Mouse (Mus musculus) intestine, embryonic 14.5 days (tissue): Measurements from ENCODE around the gene Gchfr. TPM values are rescaled to one million over a fixed set of nuclear protein-coding genes. Genes with fewer than 3 reads are reported as not detected.

Experiments used
- ATAC-seq: fragments of 200-750 bp; cut with Nextera tagmentation; replicated peaks from 2 replicates; pipeline ENCODE4 v1.8.0; 2017; ENCODE audit warnings: low read depth, moderate number of reproducible peaks, moderate TSS enrichment, moderate library complexity; ENCODE audit not compliant: low FRiP score, low TSS enrichment
- DNase-seq: peaks from one replicate; pipeline ENCODE4 v3.0.0-alpha.2; 2018; ENCODE audit warnings: low spot score
- H3K27ac ChIP-seq: fragments of 300-500 bp; sonication (generic); 2 replicates; pipeline ENCODE4 v1.5.1; 2014; ENCODE audit warnings: low read depth, mild to moderate bottlenecking, control low read depth
- H3K27me3 ChIP-seq: fragments of 300-500 bp; sonication (generic); replicated peaks from 2 replicates; pipeline ENCODE4 v1.6.1; 2014; ENCODE audit warnings: low read length, control low read depth; ENCODE audit not compliant: control insufficient read depth, insufficient read depth
- H3K36me3 ChIP-seq: fragments of 300-500 bp; sonication (generic); 2 replicates; pipeline ENCODE4 v1.6.1; 2014; ENCODE audit warnings: low read length, control low read depth; ENCODE audit not compliant: control insufficient read depth, insufficient read depth
- H3K4me1 ChIP-seq: fragments of 300-500 bp; sonication (generic); replicated peaks from 2 replicates; pipeline ENCODE4 v1.6.1; 2014; ENCODE audit warnings: low read length, control low read depth, mixed read lengths; ENCODE audit not compliant: control insufficient read depth, insufficient read depth
- H3K4me2 ChIP-seq: fragments of 300-500 bp; sonication (generic); 2 replicates; pipeline ENCODE4 v1.6.1; 2014; ENCODE audit warnings: low read length
- H3K4me3 ChIP-seq: fragments of 300-500 bp; sonication (generic); 2 replicates; pipeline ENCODE4 v1.5.1; 2014; ENCODE audit warnings: low read depth, low read length, control low read depth, mixed read lengths
- H3K9ac ChIP-seq: fragments of 300-500 bp; sonication (generic); 2 replicates; pipeline ENCODE4 v1.6.1; 2014; ENCODE audit warnings: mild to moderate bottlenecking, low read length
- H3K9me3 ChIP-seq: fragments of 300-500 bp; sonication (generic); 2 replicates; pipeline ENCODE4 v1.6.1; 2016; ENCODE audit warnings: low read length, control low read depth; ENCODE audit not compliant: control insufficient read depth
- WGBS: fragments of 180-500 bp; shearing (Covaris S2); extraction: QIAGEN DNeasy Blood & Tissue Kit; methylation state at CpG from one replicate; pipeline ENCODE4 v1.1.7; 2014; 5-methylcytosine and 5-hydroxymethylcytosine counted together
- polyA plus RNA-seq: library from polyadenylated mRNA; unstranded; fragments of >200 nt; fragmentation: Nextera tagmentation; extraction: Ambion mirVana; gene quantifications from 2 replicates; pipeline ENCODE4 v1.2.1, GENCODE M21; 2014

Gene Gchfr
- polyA plus RNA-seq, 1 experiment from 2014 or later, result 12.0 TPM

- H3K9me3 ChIP-seq, result no peaks in the 10 kb centered on the region
- peaks cover 29% of the 10 kb centered on the region for H3K36me3 ChIP-seq
- no peak for DNase-seq
- no peaks in the 10 kb centered on the region for H3K27me3 ChIP-seq
- H3K4me2 ChIP-seq, result peak overlapping the region; percentile 72
- H3K4me3 ChIP-seq, result no peak overlapping the region
- 80% methylated on average over 9 of the region's 9 CpGs for WGBS
- ATAC-seq, result no peak
- no peak overlapping the region for H3K27ac ChIP-seq
- H3K4me1 ChIP-seq, result peaks cover 10% of the 10 kb centered on the region
- no peak overlapping the region for H3K9ac ChIP-seq
Observed at GRCm38 (mm10) chr2:119155388-119155787, 12.2 kb upstream of the Gchfr start.

- 5% methylated on average over 34 of the region's 34 CpGs for WGBS
- peak; percentile 62 for ATAC-seq
- peak overlapping the region; percentile 72 for H3K4me2 ChIP-seq
- peak overlapping the region; percentile 22; the same call in 1 of the 2 replicates for H3K27ac ChIP-seq
- peak overlapping the region; percentile 94 for H3K4me3 ChIP-seq
- DNase-seq, result no peak
- peaks cover 10% of the 10 kb centered on the region for H3K4me1 ChIP-seq
- H3K9me3 ChIP-seq, result no peaks in the 10 kb centered on the region
- H3K27me3 ChIP-seq, result no peaks in the 10 kb centered on the region
- peak overlapping the region; percentile 85 for H3K9ac ChIP-seq
- peaks cover 21% of the 10 kb centered on the region for H3K36me3 ChIP-seq
Observed at GRCm38 (mm10) chr2:119156081-119156680, 11.4 kb upstream of the Gchfr start.

- peaks cover 10% of the 10 kb centered on the region for H3K4me1 ChIP-seq
- H3K27ac ChIP-seq, result peak within 1 kb of the TSS; percentile 22; the same call in 1 of the 2 replicates
- H3K9me3 ChIP-seq, result no peaks in the 10 kb centered on the region
- H3K4me2 ChIP-seq, result peak within 1 kb of the TSS; percentile 72
- ATAC-seq (peak; percentile 89), DNase-seq (peak; percentile 97)
- 1% methylated on average over 55 of the region's 57 CpGs for WGBS
- H3K27me3 ChIP-seq, result no peaks in the 10 kb centered on the region
- peak within 1 kb of the TSS; percentile 94 for H3K4me3 ChIP-seq
- peaks cover 14% of the 10 kb centered on the region for H3K36me3 ChIP-seq
- peak within 1 kb of the TSS; percentile 85 for H3K9ac ChIP-seq
Observed at GRCm38 (mm10) chr2:119156681-119157572, 10.6 kb upstream of the Gchfr start, which contains the start of gene Rmdn3. Gene Rmdn3 (minus strand): TSS chr2:119157034.

- DNase-seq (no peak), ATAC-seq (no peak)
- no peak overlapping the region for H3K4me3 ChIP-seq
- no peaks in the 10 kb centered on the region for H3K9me3 ChIP-seq
- H3K9ac ChIP-seq, result no peak overlapping the region
- H3K4me1 ChIP-seq, result peaks cover 10% of the 10 kb centered on the region
- H3K27me3 ChIP-seq, result no peaks in the 10 kb centered on the region
- no peak overlapping the region; the same call in 1 of the 2 replicates for H3K4me2 ChIP-seq
- no peak overlapping the region for H3K27ac ChIP-seq
- H3K36me3 ChIP-seq, result peaks cover 4% of the 10 kb centered on the region; the same call in 1 of the 2 replicates
Observed at GRCm38 (mm10) chr2:119157836-119158235, 9.7 kb upstream of the Gchfr start.

GRCm38 (mm10) chr2:119161247-119161646, 6.3 kb upstream of the Gchfr start:
- 33% methylated on average over 2 of the region's 2 CpGs for whole genome bisulfite sequencing
- no peak overlapping the region for H3K4me3 ChIP-seq

GRCm38 (mm10) chr2:119163135-119163534, 4.4 kb upstream of the Gchfr start:
- Histone ChIP-seq H3K4me2 (no peak overlapping the region), H3K27me3 (peaks cover 13% of the 10 kb centered on the region), H3K9ac (no peak overlapping the region), H3K27ac (no peak overlapping the region), H3K36me3 (no peaks in the 10 kb centered on the region), H3K4me3 (no peak overlapping the region), H3K4me1 (peaks cover 5% of the 10 kb centered on the region; the same call in 1 of the 2 replicates), H3K9me3 (no peaks in the 10 kb centered on the region)
- ATAC-seq (no peak), DNase-seq (no peak)
- 54% methylated on average over 3 of the region's 3 CpGs for WGBS

More at GRCm38 (mm10) chr2:119161247-119161646, 6.3 kb upstream of the Gchfr start:
- Histone ChIP-seq H3K27ac (no peak overlapping the region), H3K4me1 (no peaks in the 10 kb centered on the region), H3K36me3 (no peaks in the 10 kb centered on the region), H3K27me3 (peaks cover 6% of the 10 kb centered on the region), H3K4me2 (no peak overlapping the region), H3K9ac (no peak overlapping the region), H3K9me3 (no peaks in the 10 kb centered on the region)
- ATAC-seq (no peak), DNase-seq (no peak)

- Histone ChIP-seq H3K27ac (no peak overlapping the region), H3K4me3 (no peak overlapping the region), H3K4me1 (peaks cover 5% of the 10 kb centered on the region; the same call in 1 of the 2 replicates), H3K4me2 (no peak overlapping the region), H3K27me3 (peaks cover 13% of the 10 kb centered on the region), H3K9me3 (no peaks in the 10 kb centered on the region), H3K36me3 (no peaks in the 10 kb centered on the region), H3K9ac (no peak overlapping the region)
- ATAC-seq, result no peak
- DNase-seq, result no peak
- 82% methylated on average over 4 of the region's 4 CpGs for whole genome bisulfite sequencing
Observed at GRCm38 (mm10) chr2:119163999-119164398, 3.6 kb upstream of the Gchfr start.

GRCm38 (mm10) chr2:119165401-119165800, 2.2 kb upstream of the Gchfr start:
- H3K27ac ChIP-seq, result no peak overlapping the region

More at GRCm38 (mm10) chr2:119165401-119165800, 2.2 kb upstream of the Gchfr start:
- ATAC-seq, result no peak
- no peak overlapping the region for H3K4me3 ChIP-seq
- peaks cover 13% of the 10 kb centered on the region for H3K27me3 ChIP-seq
- peaks cover 5% of the 10 kb centered on the region; the same call in 1 of the 2 replicates for H3K4me1 ChIP-seq
- H3K36me3 ChIP-seq, result no peaks in the 10 kb centered on the region
- H3K9ac ChIP-seq, result no peak overlapping the region
- no peak overlapping the region for H3K4me2 ChIP-seq
- H3K9me3 ChIP-seq, result no peaks in the 10 kb centered on the region
- no peak for DNase-seq
